Mouse (Mus musculus) heart, embryonic 16.5 days (tissue): Measurements from ENCODE around the gene 6330403K07Rik. TPM values are rescaled to one million over a fixed set of nuclear protein-coding genes. Genes with fewer than 3 reads are reported as not detected.

Experiments used
- ATAC-seq: fragments of 200-750 bp; cut with Nextera tagmentation; replicated peaks from 2 replicates; pipeline ENCODE4 v1.8.0; 2017; ENCODE audit warnings: moderate number of reproducible peaks; ENCODE audit not compliant: insufficient read depth, low FRiP score; ENCODE audit errors: extremely low read depth
- H3K27ac ChIP-seq: fragments of 300-500 bp; sonication (generic); 2 replicates; pipeline ENCODE4 v1.5.1; 2014; ENCODE audit warnings: mild to moderate bottlenecking, low read length, control low read depth, moderate library complexity
- H3K27me3 ChIP-seq: fragments of 300-500 bp; sonication (generic); 2 replicates; pipeline ENCODE4 v1.6.1; 2014; ENCODE audit warnings: low read length, mixed read lengths; ENCODE audit not compliant: control insufficient read depth, insufficient read depth
- H3K36me3 ChIP-seq: fragments of 300-500 bp; sonication (generic); 2 replicates; pipeline ENCODE4 v1.6.1; 2014; ENCODE audit not compliant: control insufficient read depth, insufficient read depth
- H3K4me1 ChIP-seq: fragments of 300-500 bp; sonication (generic); 2 replicates; pipeline ENCODE4 v1.6.1; 2014; ENCODE audit warnings: low read length, mixed read lengths; ENCODE audit not compliant: control insufficient read depth, insufficient read depth
- H3K4me2 ChIP-seq: fragments of 300-500 bp; sonication (generic); 2 replicates; pipeline ENCODE4 v1.6.1; 2014; ENCODE audit warnings: low read depth, mild to moderate bottlenecking, control low read depth, low read length
- H3K4me3 ChIP-seq: fragments of 300-500 bp; sonication (generic); 2 replicates; pipeline ENCODE4 v1.5.1; 2014; ENCODE audit warnings: mild to moderate bottlenecking, control low read depth, low read length
- H3K9ac ChIP-seq: fragments of 300-500 bp; sonication (generic); 2 replicates; pipeline ENCODE4 v1.6.1; 2014; ENCODE audit warnings: low read length, control low read depth
- H3K9me3 ChIP-seq: fragments of 300-500 bp; sonication (generic); replicated peaks from 2 replicates; pipeline ENCODE4 v1.6.1; 2016; ENCODE audit warnings: low read length; ENCODE audit not compliant: control insufficient read depth
- WGBS: fragments of 180-500 bp; shearing (Covaris S2); extraction: QIAGEN DNeasy Blood & Tissue Kit; methylation state at CpG from one replicate; pipeline ENCODE4 v1.1.7; 2014; 5-methylcytosine and 5-hydroxymethylcytosine counted together
- polyA plus RNA-seq: library from polyadenylated mRNA; unstranded; fragments of >200 nt; fragmentation: Nextera tagmentation; extraction: Ambion mirVana; gene quantifications from 2 replicates; pipeline ENCODE4 v1.2.1, GENCODE M21; 2015

The 6330403K07Rik gene
- polyA plus RNA-seq, 1 experiment from 2014 or later, result 18.0 TPM

DNA sequence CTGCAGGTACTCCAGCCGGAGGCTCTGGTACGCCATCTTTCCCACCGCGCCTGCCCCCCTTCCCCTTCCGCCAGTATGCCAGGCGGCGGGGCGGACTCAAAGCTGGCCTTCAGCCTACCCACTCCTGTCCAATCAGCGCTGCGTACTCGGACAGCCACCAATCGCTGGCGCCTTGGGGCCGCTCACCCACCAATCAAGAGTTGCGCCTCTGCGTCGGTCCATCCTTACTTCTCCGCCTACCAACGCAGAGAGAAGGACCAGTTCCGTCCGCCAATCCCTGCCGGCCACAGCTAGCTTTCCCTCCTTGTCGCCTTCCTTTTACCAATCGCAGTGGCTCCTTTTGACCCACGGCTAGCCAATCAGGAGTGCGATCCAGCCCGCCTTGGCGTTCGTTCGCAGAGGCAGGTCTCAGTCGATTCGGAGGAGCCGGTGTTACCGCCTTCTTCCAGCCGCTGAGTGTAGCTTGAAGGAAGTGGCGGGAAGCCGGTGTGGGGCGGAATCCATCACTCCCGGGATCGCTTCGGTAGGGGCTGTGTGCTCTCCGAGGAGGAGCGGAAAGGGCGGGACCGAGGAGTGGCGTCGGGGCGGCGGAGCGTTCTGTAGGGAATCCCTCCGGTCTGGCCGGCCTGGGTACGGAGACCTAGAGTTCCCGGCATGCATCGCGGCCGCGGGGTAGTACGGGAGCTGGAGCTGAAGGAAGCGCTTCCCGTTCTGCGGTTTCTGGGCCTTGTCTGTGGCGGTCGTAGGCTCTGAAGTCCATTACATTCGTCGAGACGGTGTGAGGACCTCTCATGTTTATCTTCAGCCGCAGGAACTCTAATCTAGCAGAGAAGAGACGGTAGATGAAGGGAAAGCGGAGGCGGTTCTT, 13.9 kb downstream of the 6330403K07Rik start, which contains the start of the genes Mis12 and Derl2:
Gene Mis12, plus strand, starts transcription at position 411 of the 868 bp plus-strand sequence.
Gene Derl2, minus strand, starts transcription at position 641 of the 868 bp plus-strand sequence.
- H3K9ac ChIP-seq, result peak within 1 kb of the TSS; percentile 95
- no peaks in the 10 kb centered on the region for H3K27me3 ChIP-seq
- peak within 1 kb of the TSS; percentile 97 for H3K4me2 ChIP-seq
- H3K4me3 ChIP-seq, result peak within 1 kb of the TSS; percentile 91
- H3K27ac ChIP-seq, result peak within 1 kb of the TSS; percentile 88
- WGBS, result under 1% methylated on average over 69 of the region's 71 CpGs
- peak; percentile 99 for ATAC-seq
- H3K9me3 ChIP-seq, result no peaks in the 10 kb centered on the region
- H3K36me3 ChIP-seq, result peaks cover 6% of the 10 kb centered on the region; the same call in 1 of the 2 replicates
- peaks cover 21% of the 10 kb centered on the region for H3K4me1 ChIP-seq

DNA sequence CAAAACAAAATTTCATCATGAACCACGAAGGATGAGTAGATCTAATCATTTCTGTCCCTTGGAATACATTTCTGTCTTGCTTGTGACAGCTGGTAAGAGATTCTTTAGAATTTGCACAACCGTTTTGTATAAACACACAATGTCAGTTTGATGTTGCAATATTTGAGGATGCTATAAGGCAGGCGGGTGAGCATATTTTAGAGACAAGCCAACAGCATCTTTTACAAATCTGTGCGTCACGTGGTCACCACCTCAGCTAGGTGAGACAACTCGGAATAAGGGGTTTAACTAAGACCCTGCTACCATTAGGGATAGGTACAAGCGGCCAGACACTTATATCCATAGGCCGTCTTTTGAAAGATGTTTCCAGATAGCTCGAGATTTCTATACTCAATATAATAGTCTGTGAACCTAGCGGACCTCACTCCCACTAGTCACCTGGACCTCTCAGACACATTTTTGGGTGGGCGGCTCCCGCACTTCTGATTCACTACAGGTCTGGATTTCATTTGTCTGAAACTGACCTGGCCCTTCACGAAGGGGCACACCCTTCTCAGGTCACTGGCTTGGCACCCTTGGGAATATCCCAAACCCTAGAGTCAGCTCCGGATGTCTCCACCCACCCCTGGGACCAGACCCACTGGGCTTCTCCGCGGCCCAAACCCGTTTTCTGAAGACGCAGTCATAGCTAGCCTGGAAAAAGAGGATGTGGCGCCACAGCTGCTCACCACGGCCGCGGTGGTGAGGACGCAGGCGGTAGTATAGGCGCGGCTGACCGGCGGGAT, 14.7 kb downstream of the 6330403K07Rik start:
- peak; percentile 10; the same call in 1 of the 2 replicates for ATAC-seq
- Histone ChIP-seq H3K27ac (peak overlapping the region; percentile 88), H3K9ac (peak overlapping the region; percentile 95), H3K9me3 (no peaks in the 10 kb centered on the region), H3K4me1 (peaks cover 21% of the 10 kb centered on the region), H3K4me3 (peak overlapping the region; percentile 91), H3K36me3 (peaks cover 11% of the 10 kb centered on the region), H3K4me2 (peak overlapping the region; percentile 97), H3K27me3 (no peaks in the 10 kb centered on the region)
- WGBS, result 5% methylated on average over 28 of the region's 28 CpGs

DNA sequence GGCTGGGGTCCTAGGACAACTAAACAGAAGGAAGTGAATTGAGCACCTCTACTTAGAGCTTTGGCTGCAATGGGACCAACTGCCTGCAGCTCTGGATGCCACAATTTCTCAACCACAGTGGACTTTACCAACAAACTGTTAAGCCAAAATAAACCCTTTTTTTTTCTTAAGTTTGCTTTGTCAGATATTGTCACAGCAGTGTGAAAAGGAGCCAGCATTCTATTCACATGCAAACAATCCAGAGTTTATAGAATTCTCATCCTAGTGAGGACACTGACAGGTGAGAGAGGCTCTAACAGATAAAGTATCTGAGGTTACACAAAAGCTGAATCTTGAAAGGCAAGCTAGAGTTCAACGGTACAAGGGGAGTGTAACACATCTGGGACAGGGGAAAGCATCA, 16.3 kb downstream of the 6330403K07Rik start:
- H3K36me3 ChIP-seq, result peaks cover 20% of the 10 kb centered on the region
- ATAC-seq, result no peak
- H3K27me3 ChIP-seq, result no peaks in the 10 kb centered on the region
- H3K4me3 ChIP-seq, result no peak overlapping the region
- WGBS, result 76% methylated on average over 1 of the region's 1 CpGs
- H3K4me1 ChIP-seq, result peaks cover 21% of the 10 kb centered on the region
- no peak overlapping the region for H3K4me2 ChIP-seq
- no peaks in the 10 kb centered on the region for H3K9me3 ChIP-seq
- H3K9ac ChIP-seq, result no peak overlapping the region
- no peak overlapping the region for H3K27ac ChIP-seq

- H3K27me3 ChIP-seq, result no peaks in the 10 kb centered on the region
- no peak overlapping the region for H3K27ac ChIP-seq
- H3K4me3 ChIP-seq, result no peak overlapping the region
- peaks cover 46% of the 10 kb centered on the region for H3K36me3 ChIP-seq
- ATAC-seq, result no peak
- 83% methylated on average over 7 of the region's 7 CpGs for WGBS
- H3K9me3 ChIP-seq, result no peaks in the 10 kb centered on the region
- no peak overlapping the region for H3K4me2 ChIP-seq
- H3K9ac ChIP-seq, result no peak overlapping the region
- peaks cover 2% of the 10 kb centered on the region for H3K4me1 ChIP-seq
Observed at GRCm38 (mm10) chr11:71012743-71013142, 20.6 kb downstream of the 6330403K07Rik start.

GRCm38 (mm10) chr11:71008321-71008720, 25.0 kb downstream of the 6330403K07Rik start:
- 70% methylated on average over 3 of the region's 3 CpGs for WGBS
- Histone ChIP-seq H3K9me3 (no peaks in the 10 kb centered on the region), H3K9ac (no peak overlapping the region), H3K4me2 (no peak overlapping the region), H3K27me3 (no peaks in the 10 kb centered on the region), H3K4me1 (0 out of 2 replicates have a peak, but pooled peaks cover 2% of the 10 kb centered on the region), H3K4me3 (no peak overlapping the region), H3K27ac (peak overlapping the region; percentile 35; the same call in 1 of the 2 replicates), H3K36me3 (peaks cover 42% of the 10 kb centered on the region)
- ATAC-seq, result no peak

DNA sequence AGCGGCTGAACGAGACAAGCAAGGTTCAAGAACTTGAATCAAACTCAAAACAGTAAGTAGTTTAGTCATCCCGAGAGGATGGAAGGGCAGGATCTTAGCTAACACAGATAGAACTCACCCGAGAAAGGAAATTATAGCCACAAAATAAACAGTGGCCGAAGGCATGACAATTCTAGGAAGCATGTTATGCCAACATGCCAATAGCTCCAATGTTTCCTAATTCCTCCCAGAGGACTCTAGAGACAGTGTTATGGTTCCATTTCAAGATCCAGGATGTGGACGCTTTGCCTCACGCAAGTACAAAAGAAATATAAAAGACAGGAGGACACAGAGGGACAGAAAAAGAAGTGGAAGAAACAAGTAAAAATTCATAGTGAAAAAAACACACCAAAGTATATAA, 25.5 kb downstream of the 6330403K07Rik start:
- Histone ChIP-seq H3K9ac (no peak overlapping the region), H3K27me3 (no peaks in the 10 kb centered on the region), H3K9me3 (no peaks in the 10 kb centered on the region), H3K4me3 (no peak overlapping the region), H3K4me1 (peaks cover 7% of the 10 kb centered on the region), H3K36me3 (peaks cover 40% of the 10 kb centered on the region), H3K27ac (no peak overlapping the region), H3K4me2 (no peak overlapping the region)
- WGBS, result 76% methylated on average over 7 of the region's 7 CpGs
- ATAC-seq, result no peak

DNA sequence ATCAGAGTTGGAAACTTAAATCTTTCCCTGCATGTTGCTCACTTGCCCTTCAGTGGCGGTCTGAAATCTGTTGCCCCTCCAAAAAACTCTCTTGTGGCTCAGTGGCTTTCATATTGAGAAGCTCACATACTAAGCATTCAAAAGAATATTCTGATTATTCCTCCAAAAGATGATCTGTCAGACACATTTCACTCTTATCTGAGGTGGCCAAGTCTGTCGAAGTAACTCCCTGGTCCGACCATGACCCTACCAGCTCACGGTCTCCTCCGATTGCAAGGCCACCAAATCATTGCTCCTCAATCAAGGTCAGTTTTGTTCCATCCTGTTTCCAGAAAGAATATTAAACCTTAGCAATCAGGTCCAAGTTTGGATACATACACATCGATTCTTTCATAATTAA, 26.3 kb downstream of the 6330403K07Rik start:
- Histone ChIP-seq H3K4me1 (peaks cover 11% of the 10 kb centered on the region), H3K27me3 (no peaks in the 10 kb centered on the region), H3K4me3 (no peak overlapping the region), H3K9ac (no peak overlapping the region), H3K9me3 (no peaks in the 10 kb centered on the region), H3K4me2 (no peak overlapping the region), H3K27ac (no peak overlapping the region), H3K36me3 (peaks cover 32% of the 10 kb centered on the region)
- WGBS, result 85% methylated on average over 6 of the region's 6 CpGs
- no peak for ATAC-seq

DNA sequence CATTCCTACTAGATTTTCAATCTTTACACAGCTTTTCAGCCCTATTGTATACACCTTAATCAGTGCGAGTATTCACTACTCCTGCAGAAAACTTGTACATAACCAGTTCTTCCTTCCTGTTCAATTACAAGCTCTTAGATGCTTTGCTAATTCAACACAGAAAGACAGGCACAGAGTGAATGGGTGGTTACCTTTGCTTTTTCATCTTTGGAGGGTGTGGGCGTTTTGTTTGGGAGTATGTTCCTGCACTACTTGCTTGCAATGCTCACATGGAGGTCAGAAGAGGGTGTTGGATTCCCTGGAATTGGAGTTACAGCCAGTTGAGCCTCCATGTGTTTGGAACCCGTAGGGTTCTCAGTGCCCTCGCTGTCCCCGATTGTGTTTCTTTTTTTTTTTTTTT, 28.3 kb downstream of the 6330403K07Rik start:
- no peak overlapping the region for H3K27ac ChIP-seq
- peaks cover 17% of the 10 kb centered on the region for H3K36me3 ChIP-seq
- H3K27me3 ChIP-seq, result no peaks in the 10 kb centered on the region
- no peak for ATAC-seq
- H3K4me1 ChIP-seq, result peaks cover 11% of the 10 kb centered on the region
- peak overlapping the region; percentile 66 for H3K9ac ChIP-seq
- peak overlapping the region; percentile 99 for H3K4me3 ChIP-seq
- 56% methylated on average over 5 of the region's 5 CpGs for WGBS
- peak overlapping the region; percentile 60 for H3K4me2 ChIP-seq
- no peaks in the 10 kb centered on the region for H3K9me3 ChIP-seq
